Mouse (Mus musculus): Measurements from ENCODE around the gene Rhbdf2. TPM values are rescaled to one million over a fixed set of nuclear protein-coding genes. Genes with fewer than 3 reads are reported as not detected.
"Not testable (repeated sequence)": the region's sequence is repeated elsewhere in the genome, so short reads cannot be mapped to it uniquely, and the experiment has no call there.

Gene Rhbdf2
- 17.7 and 24.6 TPM in 2 replicates for total RNA-seq (2021)
- long read RNA-seq, partial matches to known transcripts: 5 of 8 reads
- long read RNA-seq, other reads (novel, unspliced or antisense): 3 of 8 reads

DNA sequence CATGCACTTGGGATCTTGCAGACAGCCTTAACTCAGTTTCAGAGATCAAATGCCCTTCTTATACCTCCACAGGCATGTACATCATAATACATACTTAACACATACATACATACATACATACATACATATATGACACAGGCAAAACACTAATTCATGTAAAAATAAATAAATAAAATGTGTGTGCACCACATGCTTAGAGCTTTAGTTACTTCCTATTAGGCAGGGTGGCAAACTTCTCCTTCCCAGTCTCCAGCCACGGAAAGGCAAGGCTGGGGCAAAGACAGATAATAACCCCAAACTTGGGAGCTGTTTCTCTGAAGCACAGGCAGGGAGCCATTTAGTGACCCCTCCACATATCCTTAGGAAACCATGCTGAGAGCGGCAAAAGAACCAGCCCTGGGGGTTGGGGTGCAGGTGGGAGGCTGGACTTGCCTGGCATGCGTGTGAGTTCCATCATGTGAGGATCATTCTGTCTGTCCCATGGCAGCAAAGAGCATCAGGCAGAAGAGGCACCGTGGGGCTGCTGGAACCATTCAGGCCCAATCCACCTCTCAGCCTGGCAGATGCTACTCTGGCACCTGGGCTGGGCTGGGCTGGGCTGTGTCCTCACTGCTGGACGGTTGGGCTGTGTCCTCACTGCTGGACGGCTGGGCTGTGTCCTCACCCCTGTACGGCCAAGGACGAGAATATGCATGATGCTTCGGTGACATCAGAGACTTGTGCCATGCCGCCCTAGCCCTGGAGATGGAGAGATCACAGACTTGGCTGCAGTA is at the start of gene Rhbdf2:
Gene Rhbdf2 (minus strand): TSS at position 721 of the 773 bp plus-strand sequence.
- DNase-seq: no peak

- DNase-seq: no peak
Measured at GRCm38 (mm10) chr11:116676175-116676976, 49.6 kb upstream of the Rhbdf2 start.

DNA sequence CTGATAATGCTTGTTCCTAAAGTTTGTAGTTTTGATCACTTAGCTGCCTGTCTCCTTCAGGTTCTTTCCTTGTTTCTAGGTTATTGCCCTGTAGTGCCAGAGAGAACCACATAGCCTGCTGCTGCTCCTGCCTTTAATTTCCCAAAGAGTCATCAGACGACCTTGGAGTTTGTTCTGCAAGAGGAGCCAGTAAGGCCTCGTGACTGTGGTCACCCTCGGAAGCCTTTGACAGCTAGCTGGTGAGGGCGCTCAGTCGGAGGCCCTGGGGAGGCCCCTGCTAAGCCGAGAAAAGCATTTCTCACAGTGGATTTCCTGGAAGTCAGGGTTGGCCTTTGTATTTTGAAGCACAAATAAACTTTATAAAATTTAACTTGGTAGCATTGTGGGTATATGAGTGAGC is 48.6 kb upstream of the Rhbdf2 start:
- peak; percentile 58 for DNase-seq

- peak; percentile 76 for DNase-seq
Measured at GRCm38 (mm10) chr11:116674616-116675379, 48.0 kb upstream of the Rhbdf2 start.

DNA sequence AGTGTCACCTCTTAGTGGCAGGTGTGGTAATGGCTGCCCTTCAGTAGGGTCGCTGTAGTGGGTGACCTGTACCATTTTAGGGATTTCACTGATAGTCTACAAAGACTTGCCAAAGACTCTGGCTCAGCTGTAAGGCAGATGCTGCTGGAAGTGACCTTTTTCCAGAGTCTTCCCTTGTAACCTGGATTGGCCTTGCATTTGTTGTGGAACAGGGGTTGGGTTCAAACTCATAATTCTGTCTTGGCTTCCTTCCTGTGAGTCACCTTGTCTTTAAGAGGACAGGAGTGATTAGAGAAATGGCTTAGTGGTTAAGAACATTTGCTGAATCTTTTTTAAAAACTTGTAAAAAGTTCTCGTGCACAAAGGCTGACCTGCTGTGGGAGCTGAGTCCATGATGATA is 46.6 kb upstream of the Rhbdf2 start:
- DNase-seq: no peak

- no peak for DNase-seq
Measured at GRCm38 (mm10) chr11:116672595-116672994, 45.8 kb upstream of the Rhbdf2 start.

DNA sequence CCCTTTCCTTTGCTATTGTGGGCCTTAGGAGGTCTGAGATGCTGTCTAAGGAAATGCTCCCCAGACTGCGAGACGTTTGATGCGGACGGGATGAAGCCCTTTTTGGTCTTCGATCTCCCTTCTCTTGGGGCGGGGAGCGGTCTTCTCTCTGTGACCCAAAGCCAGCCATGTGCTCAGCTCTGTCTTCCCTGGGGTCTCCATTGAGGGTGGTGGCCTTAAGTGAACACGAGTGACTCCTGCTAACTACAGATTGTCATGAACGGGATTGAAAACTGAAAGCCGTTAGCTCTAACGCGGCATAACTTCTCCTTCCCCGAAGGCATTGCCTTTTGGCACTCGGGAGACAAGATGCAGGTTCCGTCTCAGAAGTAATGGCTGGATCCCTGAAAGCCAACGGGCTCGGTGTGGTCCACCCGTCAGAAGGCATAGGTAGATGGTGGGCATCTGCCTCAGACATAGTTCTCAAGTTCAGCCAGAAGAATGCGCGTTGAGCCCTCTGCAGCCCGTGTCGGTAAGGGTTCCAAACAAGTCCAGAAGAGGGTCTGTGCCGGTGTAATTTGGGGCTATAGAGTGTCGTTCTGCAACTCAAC is 45.1 kb upstream of the Rhbdf2 start:
- DNase-seq: no peak

DNA sequence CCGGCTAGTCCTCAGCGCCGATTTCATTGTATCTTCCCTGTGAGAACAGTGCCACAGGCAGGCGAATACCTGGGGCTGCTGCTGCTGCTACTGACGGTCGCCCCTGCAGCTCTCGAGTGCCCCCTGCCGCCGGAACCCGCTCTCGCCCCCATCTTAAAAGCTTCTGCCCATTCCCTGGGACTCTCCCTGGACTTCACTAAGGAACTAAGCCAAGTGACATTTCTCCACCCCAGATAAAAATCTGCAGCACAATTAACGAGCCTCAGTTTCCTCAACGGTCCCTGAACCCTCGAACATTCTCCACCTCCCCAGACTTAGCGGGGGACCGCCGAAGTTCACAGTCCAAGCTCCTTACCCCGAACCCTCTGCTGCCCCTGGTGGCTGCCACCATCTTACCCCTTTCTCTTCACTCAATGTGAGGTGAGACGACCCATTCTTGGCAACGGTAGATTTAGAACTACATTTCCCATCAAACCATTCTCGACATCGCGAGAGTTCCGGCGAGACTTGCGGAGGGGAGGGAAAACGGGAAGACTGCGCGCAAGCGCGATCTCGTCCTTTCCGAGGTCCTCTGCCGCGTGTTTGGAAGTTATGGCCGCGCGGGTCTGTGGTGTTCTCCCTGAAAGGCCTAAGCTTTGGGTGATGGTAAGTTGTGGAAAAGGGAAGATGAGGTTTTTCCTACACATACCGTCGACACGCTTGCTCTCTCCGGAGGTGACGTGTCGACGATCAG is 44.5 kb upstream of the Rhbdf2 start:
- DNase-seq: peak; percentile 98

DNA sequence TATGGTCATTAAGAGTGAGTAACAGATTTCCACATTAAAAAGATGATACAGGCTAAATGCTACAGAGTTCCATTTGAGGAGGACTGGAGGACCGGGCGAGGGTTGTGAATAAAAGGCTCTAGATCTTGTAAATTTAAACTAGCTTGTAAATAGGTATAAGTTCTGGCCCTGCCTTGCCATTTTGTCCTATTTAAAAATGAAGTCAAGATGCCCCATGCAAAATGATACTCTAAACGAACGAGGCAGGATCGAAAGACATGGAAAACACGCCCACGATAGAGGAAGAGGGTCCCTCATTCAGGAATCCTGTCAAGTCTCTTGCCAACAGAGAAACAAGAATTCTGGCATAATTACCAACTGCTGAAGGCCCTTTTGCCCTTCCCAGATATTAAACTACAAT is 43.6 kb upstream of the Rhbdf2 start:
- DNase-seq: no peak

- DNase-seq: no peak
Measured at GRCm38 (mm10) chr11:116669787-116670365, 43.1 kb upstream of the Rhbdf2 start.

GRCm38 (mm10) chr11:116669316-116669715 is 42.5 kb upstream of the Rhbdf2 start:
- no peak for DNase-seq

GRCm38 (mm10) chr11:116668839-116669238 is 42.0 kb upstream of the Rhbdf2 start:
- no peak for DNase-seq

DNA sequence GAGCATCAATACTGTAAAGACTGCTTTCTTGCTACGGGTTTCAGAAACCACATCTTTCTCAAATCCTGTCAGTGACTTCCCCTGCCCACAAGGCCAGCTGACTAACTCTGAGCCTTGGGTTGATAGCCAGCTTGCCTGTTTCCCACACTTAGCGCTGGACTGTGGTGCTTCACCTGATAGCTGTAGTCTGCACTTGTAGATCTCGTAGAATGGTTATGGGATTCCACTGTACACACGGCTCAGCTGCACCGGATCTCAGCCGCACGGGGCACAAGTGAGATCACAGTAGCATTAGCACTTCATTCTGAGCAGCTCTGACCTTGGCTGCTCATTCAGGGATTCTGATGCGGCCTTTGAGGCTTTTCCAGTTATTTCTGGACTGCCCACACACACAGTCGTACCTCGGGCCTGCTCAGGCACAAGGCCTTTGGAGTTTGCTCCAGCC is 41.6 kb upstream of the Rhbdf2 start:
- DNase-seq: peak; percentile 45

DNA sequence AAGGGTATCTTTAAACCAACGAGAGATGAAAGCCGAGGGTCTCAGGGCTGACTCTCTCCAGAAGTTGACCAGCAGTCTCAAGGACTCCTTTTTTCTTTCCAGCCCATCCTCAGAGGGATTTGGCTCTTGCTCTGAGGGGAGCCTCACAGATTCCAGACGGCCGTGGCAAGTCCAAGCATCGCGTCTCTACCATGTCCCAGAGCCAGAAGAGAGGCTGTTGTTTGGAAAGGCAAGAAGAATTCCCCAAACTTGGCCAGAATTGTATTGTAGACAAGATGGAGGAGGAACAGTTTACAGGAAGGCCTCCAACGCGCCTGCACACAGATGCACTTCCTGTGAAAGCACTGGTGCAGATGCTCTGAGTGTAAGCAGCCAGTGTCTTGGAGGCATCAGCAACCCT is 41.1 kb upstream of the Rhbdf2 start:
- no peak for DNase-seq

DNA sequence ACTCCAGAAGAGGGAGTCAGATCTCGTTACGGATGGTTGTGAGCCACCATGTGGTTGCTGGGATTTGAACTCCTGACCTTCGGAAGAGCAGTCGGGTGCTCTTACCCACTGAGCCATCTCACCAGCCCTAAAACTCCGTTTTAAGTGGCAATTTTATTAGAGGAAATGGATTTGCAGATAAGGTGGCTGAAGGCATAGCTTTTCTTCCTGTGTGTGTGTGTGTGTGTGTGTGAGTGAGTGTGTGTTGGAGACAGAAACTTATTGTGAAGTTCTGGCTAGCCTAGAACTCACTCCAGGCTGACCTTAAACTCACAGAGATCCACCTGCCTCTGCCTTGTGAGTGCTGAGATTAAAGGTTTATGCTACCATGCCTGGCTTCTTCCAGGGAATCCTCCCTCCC is 40.2 kb upstream of the Rhbdf2 start:
- not testable (repeated sequence) for DNase-seq

DNA sequence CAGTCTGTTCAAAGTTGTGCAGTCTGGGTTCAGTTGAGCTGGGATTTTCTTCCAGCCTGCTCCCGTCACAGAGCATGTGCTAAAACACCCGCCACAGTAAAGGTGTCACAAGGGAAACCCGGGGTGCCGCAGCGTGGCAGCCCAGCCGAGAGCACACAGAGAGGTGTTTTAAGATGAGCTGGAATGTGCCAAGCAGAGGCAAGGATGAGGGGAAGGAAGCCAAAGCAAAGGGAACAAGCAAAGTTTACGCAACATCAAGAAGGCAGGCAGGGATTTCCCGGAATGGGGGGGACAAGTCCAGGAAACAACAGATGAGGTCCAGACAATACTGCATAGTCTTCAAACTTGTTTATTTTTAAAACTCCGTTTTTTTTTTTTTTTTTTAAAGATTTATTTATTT is 39.7 kb upstream of the Rhbdf2 start:
- no peak for DNase-seq

GRCm38 (mm10) chr11:116665289-116665688 is 38.5 kb upstream of the Rhbdf2 start:
- no peak for DNase-seq

- peak; percentile 72 for DNase-seq
Measured at GRCm38 (mm10) chr11:116661948-116662377, 35.1 kb upstream of the Rhbdf2 start.

DNA sequence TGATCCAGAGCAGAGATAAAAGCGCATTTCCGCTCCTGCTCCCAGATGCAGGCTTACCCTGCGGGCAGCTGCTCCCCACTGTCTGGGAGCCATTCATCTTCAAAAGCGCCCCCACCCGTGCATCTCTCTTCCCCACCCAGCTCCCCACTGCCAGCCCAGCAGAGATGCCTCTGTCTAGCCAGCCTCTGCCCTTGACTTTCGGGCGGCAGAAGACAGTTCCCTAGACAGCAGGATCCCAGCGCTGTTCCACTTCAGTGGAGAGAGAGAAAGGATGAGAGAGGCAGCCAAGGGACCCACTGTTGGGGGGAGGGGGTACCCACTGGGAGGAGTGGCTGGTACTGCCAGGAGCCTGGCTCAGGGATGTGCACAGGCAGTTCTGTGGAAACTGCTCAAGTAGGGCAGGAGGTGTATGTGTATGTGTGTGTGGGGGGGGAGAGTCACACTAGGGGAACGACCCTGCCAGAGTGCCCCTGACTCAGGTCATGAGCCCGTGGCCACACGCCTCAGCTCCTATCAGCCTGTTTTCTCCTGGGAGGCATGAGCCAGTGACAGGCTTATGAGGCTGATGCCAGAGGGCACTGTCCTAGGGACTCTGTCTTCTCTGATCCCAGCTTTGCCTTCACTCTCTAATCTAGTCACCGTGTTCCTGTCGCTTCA is 34.6 kb upstream of the Rhbdf2 start:
- DNase-seq: peak; percentile 52

DNA sequence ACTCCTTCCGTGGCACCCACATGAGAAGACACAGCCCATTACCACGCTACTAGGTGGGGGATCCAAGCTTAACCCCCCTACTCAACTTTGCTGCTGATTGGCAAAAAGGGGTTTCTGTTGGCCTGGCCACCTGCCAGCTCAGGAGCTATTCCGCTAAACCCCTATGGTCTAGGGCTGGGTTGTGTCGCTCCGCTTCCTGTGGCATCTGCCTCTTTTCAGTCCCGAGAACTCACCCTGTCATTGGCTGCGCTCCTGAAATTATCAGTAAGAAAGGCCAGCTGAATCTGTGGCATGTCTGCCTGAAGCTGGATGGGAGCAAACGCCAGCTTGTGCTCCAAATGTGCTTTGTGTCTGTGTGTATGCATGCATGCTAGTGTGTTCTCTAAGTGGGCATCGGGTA is 33.4 kb upstream of the Rhbdf2 start:
- no peak for DNase-seq
